Mouse (Mus musculus) layer of hippocampus, adult 18-20 months (tissue): ENCODE measurements around the gene Hdac11. TPM values are rescaled to one million over a fixed set of nuclear protein-coding genes. Genes with fewer than 3 reads are reported as not detected.
"Not testable (repeated sequence)": the region's sequence is repeated elsewhere in the genome, so short reads cannot be mapped to it uniquely, and the experiment has no call there.

ENCODE experiments used
- DNase-seq, 2 experiments: peaks; one replicate each; pipeline ENCODE4 v3.0.0; 2022; ENCODE audit warnings: low spot score in 2 of 2
- total RNA-seq, 2 experiments: library from RNA; stranded (reverse); gene quantifications; 2 replicates each; pipeline ENCODE4 v1.2.3; 2021

Gene Hdac11
- total RNA-seq, 2 experiments from 2014 or later = 169 to 174 TPM

GRCm38 (mm10) chr6:91200429-91201188 lies 44.1 kb downstream of the Hdac11 start:
- DNase-seq = peak; percentile 35 to 85

- no peak for DNase-seq
Measured at GRCm38 (mm10) chr6:91201881-91202341, 45.4 kb downstream of the Hdac11 start.

- no peak for DNase-seq
Measured at GRCm38 (mm10) chr6:91202571-91202970, 46.1 kb downstream of the Hdac11 start.

GRCm38 (mm10) chr6:91205346-91205745 lies 48.9 kb downstream of the Hdac11 start:
- no peak for DNase-seq

- no peak for DNase-seq
Measured at GRCm38 (mm10) chr6:91205791-91206190, 49.3 kb downstream of the Hdac11 start.

- DNase-seq = no peak
Measured at GRCm38 (mm10) chr6:91207491-91207890, 51.0 kb downstream of the Hdac11 start.

GRCm38 (mm10) chr6:91209780-91210179 lies 53.3 kb downstream of the Hdac11 start:
- no peak for DNase-seq

- DNase-seq = no peak
Measured at GRCm38 (mm10) chr6:91210852-91211251, 54.4 kb downstream of the Hdac11 start.

GRCm38 (mm10) chr6:91212155-91212554 lies 55.7 kb downstream of the Hdac11 start, which contains the start of gene Fbln2:
Fbln2 (plus strand) TSS chr6:91212455.
- DNase-seq = not testable (repeated sequence)

- DNase-seq = peak in 1 of 2 experiments; percentile 16
Measured at GRCm38 (mm10) chr6:91212571-91212970, 56.1 kb downstream of the Hdac11 start.

- DNase-seq = no peak
Measured at GRCm38 (mm10) chr6:91213287-91214218, 57.1 kb downstream of the Hdac11 start.

GRCm38 (mm10) chr6:91215454-91215853 lies 59.0 kb downstream of the Hdac11 start:
- peak in 1 of 2 experiments; percentile 46 for DNase-seq

- DNase-seq = no peak
Measured at GRCm38 (mm10) chr6:91218445-91218844, 62.0 kb downstream of the Hdac11 start.

GRCm38 (mm10) chr6:91218871-91219270 lies 62.4 kb downstream of the Hdac11 start:
- no peak for DNase-seq

- no peak for DNase-seq
Measured at GRCm38 (mm10) chr6:91220062-91220461, 63.6 kb downstream of the Hdac11 start.

- no peak for DNase-seq
Measured at GRCm38 (mm10) chr6:91221094-91221493, 64.6 kb downstream of the Hdac11 start.

- no peak for DNase-seq
Measured at GRCm38 (mm10) chr6:91222694-91223346, 66.4 kb downstream of the Hdac11 start.
